Mouse (Mus musculus) adrenal gland, adult 10 weeks (tissue): ENCODE data around the gene Emc8. TPM values are rescaled to one million over a fixed set of nuclear protein-coding genes. Genes with fewer than 3 reads are reported as not detected.

Experiments used
- polyA plus RNA-seq: library from polyadenylated mRNA; stranded (reverse); fragments of 350-450 nt; fragmentation: Illumina TruSeq; extraction: RNeasy Lipid Tissue Mini Kit (QIAGEN cat#74804); gene quantifications from one replicate; pipeline ENCODE4 v1.2.3, GENCODE M21; 2014; ENCODE audit warnings: low read depth, low replicate concordance

Emc8 gene
- 14.5 TPM for polyA plus RNA-seq

GRCm38 (mm10) chr8:120668374-120668905 is at the start of gene Emc8:
TSS of gene Emc8 (minus strand) at chr8:120668573.

GRCm38 (mm10) chr8:120667561-120668373 is 606 bp downstream of the Emc8 start, which contains the start of the genes Gm27021 and Cox4i1:
TSS of gene Gm27021 (minus strand) at chr8:120668079.
TSS of gene Cox4i1 (plus strand) at chr8:120668222.

DNA sequence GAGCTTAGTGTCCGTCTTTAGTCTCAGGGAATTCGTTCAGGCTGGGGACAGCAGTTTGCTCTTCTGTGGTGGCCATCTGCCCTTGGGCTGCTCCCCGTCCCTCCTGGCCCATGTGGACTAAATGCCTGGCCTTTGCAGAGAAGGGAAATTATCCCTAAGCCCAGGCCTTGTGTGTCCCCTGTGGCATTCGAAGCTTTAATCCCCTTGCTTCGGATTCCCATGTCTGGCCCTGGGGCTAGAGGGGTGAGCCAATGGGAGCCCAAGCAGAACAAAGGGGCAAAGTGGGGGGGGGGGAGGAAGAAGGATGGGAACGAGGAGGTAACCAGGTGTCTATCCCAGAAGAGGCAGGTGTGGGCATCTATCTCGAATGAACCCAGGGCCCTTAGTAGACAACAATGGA is 20.8 kb downstream of the Emc8 start, which contains the start of gene 1190005I06Rik:
1190005I06Rik (minus strand) TSS at position 101 of the 400 bp plus-strand sequence.

Other genes starting within 250 kb of the Emc8 start
- gene Gins2, start 79.3 kb downstream of the Emc8 start, polyA plus RNA-seq = 0.52 TPM
- gene 1190005I06Rik, start 20.9 kb downstream of the Emc8 start, polyA plus RNA-seq = not detected
- gene Gm27021, start 494 bp downstream of the Emc8 start, polyA plus RNA-seq = not detected
- gene Cox4i1, start 351 bp downstream of the Emc8 start, polyA plus RNA-seq = 43.1 TPM
- 2.4 TPM for gene Irf8, start 67.8 kb upstream of the Emc8 start, polyA plus RNA-seq